Mouse (Mus musculus) neutrophil, adult 5-6 weeks (primary cell): ENCODE data around the gene Erc2. TPM values are rescaled to one million over a fixed set of nuclear protein-coding genes. Genes with fewer than 3 reads are reported as not detected.

Experiments used
- ATAC-seq: fragments of 151-379, 151-347 bp; 2 replicates; pipeline ENCODE4 v1.8.0; 2017; ENCODE audit warnings: mild to moderate bottlenecking, moderate TSS enrichment; ENCODE audit not compliant: insufficient number of reproducible peaks, poor library complexity, low FRiP score, severe bottlenecking; ENCODE audit errors: extremely low read depth
- total RNA-seq: library from RNA; stranded (forward); fragments of 200-1000 nt; gene quantifications from 2 replicates; pipeline ENCODE4 v1.2.3, GENCODE M21; 2017

The Erc2 gene
- total RNA-seq, 1 experiment from 2014 or later, result not detected

DNA sequence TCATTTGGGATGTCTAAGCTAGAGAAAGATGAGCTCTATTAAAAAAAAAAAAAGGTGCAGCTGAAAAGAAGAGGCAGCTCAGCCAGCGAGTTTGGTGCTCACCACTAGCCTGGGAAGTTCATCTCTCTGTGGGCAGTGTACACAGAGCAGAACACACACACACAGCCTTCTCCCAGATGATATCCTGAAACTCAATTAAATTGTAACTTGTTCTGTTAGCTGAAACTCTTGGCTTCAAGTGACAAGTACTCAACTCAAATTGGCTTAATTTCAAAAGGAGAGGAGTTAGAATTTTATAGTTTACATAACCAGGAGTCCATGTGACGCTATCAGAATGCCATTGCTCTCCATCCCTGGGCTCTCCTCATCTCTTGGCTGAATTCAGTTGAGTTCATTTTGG lies 804.4 kb downstream of the Erc2 start:
- ATAC-seq, result no peak

DNA sequence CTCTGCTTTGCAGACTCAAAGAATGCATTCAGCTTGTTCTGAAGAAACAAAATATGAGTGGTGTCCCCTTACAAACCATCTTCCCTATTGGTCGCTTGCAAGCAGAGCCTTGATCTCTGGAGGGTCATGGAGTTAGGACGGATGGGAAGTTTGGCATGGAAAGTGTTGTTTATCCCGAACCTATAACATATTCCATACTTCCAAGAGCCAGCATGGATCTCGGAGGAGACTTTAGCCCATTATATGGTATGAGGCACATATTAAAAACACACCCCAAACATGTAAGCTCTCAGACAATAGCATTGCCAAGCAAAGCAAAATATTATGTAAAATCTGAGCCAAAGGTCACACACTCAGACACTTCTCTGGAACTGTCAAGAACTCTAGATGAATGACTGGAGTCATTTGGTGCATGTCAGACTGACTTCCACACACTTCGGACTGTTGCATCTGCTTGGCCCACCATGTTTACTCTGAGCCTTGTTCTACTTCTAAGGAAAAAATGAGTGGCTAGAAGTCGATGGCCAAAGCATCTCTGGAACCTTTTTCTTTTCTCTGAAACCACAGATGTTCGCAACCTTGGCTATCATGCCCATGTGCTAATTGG lies 809.6 kb downstream of the Erc2 start:
- no peak for ATAC-seq

- no peak for ATAC-seq
Measured at GRCm38 (mm10) chr14:28434996-28435395, 812.8 kb downstream of the Erc2 start.

GRCm38 (mm10) chr14:28439171-28439570 lies 816.9 kb downstream of the Erc2 start:
- ATAC-seq, result no peak

GRCm38 (mm10) chr14:28441240-28441967 lies 819.2 kb downstream of the Erc2 start:
- no peak for ATAC-seq

GRCm38 (mm10) chr14:28443254-28443944 lies 821.2 kb downstream of the Erc2 start:
- ATAC-seq, result no peak

DNA sequence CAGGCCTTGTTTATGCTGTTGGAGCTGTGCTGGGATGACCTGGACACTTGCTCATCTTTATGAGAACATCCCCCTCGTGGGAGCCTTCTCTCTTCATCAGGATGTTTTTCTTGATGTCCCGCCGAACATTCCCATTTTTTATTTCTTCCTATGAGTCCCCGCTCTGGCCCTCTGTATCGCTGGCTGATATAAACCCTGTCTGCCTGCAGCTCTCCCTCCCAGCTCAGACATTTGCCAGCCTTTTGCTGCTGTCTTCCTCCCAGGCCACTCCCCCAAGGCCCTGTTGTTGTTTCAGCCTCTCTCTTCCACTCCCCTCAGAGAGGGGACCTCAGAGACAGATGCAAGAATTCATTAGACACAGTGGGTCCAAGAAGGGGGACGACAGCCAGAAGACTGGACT lies 823.5 kb downstream of the Erc2 start:
- ATAC-seq, result no peak

DNA sequence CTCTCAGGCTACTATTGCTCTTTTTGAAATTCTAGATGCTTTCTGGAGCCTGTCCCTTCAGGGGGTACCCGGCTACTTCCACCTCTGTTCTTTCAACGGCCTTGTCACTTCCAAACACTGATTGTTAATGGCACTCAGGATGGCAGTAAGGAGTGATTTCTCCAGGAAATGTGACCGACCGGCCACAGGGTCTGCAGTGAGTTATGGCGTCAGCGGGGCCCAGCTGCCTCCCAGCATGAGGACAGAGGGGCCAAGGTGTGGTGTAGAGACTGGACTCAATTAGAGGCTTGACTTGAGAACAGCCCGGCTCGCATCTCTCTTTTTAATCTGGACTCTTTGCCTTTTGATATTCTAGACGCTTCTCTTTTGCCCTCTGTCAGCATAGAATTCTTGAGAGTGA lies 829.5 kb downstream of the Erc2 start:
- no peak for ATAC-seq

GRCm38 (mm10) chr14:28456372-28457076 lies 834.3 kb downstream of the Erc2 start:
- ATAC-seq, result no peak

- ATAC-seq, result no peak
Measured at GRCm38 (mm10) chr14:28457428-28457827, 835.2 kb downstream of the Erc2 start.

DNA sequence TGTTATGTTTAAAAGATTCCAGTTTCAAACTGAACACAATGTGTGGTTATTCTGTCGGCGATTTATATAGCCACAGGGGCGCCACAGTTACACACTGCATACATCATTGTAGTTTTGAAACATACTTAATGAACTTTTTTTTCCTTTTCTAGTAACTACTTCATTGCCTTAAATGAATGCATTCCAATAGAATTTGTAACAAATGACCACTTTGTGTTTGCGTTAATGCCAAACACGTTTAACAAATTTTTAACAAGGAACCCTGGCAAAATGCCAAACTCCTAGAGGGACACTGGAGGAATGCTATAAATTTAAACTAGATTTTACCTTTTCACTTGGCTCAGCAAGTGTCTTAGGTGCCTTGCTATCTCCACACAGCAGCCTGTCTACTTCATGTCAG lies 845.7 kb downstream of the Erc2 start:
- no peak for ATAC-seq

DNA sequence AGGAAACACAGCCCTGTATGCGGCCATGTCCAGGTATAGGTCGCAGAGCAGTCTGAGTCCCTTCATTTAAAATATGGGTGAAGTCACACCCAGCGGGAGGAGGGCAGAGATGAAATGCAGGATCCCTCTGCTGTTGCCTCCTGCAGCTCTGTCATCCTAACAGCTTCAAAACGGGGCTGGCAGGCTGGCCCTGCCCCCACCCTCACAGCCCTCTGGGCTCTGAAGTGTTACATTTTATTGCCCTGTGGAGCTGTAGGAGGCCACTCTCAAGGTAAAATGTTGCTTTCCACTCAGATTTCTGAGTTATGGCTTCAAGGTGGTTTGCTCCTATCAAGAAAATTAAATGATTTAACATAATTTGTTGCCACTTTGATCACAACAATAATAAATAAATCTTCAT lies 847.5 kb downstream of the Erc2 start:
- ATAC-seq, result no peak

DNA sequence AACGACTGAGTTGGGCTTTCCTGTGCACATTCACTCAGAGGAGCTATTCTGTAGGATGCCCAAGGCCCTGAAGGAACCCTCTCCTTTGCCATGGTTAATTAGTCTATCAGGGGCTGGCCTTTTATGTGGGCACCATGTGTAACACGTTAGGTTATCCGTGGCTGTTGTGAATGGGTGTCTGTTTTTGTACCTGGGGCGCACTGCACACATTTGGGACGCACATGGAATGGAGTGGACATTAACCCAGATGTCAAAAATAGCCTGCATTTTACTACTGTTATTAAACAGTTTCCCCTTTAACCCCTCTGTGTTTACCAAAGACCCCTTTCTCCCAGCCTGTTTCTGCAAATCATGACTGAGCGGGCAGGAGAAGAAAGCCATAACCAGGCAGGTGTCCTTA lies 848.0 kb downstream of the Erc2 start:
- ATAC-seq, result no peak

- no peak for ATAC-seq
Measured at GRCm38 (mm10) chr14:28475012-28475411, 852.8 kb downstream of the Erc2 start.

DNA sequence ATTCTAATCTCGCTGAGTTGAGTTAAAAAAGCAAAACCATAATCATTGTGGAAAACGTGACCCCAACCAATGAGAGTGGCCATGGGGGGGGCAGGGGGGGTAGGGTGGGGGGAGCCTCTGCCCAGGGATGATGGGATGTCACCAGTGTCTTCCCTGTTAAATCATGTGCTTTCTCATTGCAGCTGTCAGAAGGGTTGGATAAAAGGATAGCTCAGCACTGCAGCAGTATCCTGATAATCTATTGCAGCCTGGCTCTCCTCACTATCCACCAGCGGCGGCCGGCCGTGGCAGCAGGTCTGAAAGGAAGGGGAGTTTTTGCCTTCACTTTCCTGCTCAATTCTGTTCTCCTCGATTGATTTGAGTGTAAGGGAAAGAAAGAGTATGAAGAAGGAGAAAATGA lies 853.2 kb downstream of the Erc2 start:
- no peak for ATAC-seq

DNA sequence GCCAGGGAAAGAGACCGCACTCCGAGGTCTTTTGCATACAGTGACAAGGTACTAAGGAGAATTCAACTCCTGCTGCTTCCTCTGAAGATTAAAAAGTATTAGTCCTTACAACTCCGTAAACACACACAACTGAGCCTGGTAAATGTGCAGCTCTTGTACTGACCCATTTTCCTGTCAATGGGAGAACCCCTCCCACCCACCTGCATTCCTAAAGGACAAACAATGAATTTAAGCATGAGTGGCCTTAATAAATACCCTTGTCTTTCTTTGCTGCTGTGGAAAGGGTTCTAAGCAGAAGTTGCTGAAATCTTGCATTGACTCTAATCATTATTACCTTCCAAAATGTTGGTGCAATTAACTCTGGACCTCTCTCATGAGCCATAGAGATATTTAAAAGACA lies 854.5 kb downstream of the Erc2 start:
- ATAC-seq, result no peak

GRCm38 (mm10) chr14:28480866-28481265 lies 858.6 kb downstream of the Erc2 start:
- no peak for ATAC-seq

GRCm38 (mm10) chr14:28493806-28494205 lies 871.6 kb downstream of the Erc2 start:
- ATAC-seq, result no peak

DNA sequence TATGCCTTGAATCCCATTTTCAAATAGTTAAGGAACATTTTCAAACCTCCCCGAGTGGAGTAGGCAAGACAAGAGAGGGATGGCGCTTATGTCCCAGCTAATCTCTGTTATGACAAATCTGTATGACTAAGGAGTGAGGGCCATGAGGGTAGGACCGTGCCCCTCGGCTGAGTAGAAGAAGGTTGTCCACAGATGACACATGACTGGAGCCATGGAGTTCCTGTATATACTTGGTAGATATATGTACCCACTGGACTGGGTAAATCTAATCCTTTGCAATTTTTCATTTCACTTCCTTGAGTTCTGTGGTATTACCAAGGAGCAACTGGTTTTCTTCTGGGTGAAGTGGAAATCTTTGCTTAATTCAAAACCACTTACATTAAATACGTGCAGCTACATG lies 872.0 kb downstream of the Erc2 start:
- no peak for ATAC-seq
